Mouse (Mus musculus) spleen, adult 2 months (tissue): Measurements from ENCODE around the gene Syde2.

ENCODE experiments used
- CTCF ChIP-seq: fragments of 200-500 bp; IDR thresholded peaks from 2 replicates; pipeline ENCODE4 v1.5.1; 2011; ENCODE audit warnings: mild to moderate bottlenecking, inconsistent platforms; ENCODE audit not compliant: insufficient read depth, insufficient read length, insufficient replicate concordance; ENCODE audit errors: extremely low read depth
- POLR2A ChIP-seq: fragments of 200-500 bp; IDR thresholded peaks from 2 replicates; pipeline ENCODE4 v1.6.1; 2011; ENCODE audit warnings: low read depth, low read length, inconsistent platforms

DNA sequence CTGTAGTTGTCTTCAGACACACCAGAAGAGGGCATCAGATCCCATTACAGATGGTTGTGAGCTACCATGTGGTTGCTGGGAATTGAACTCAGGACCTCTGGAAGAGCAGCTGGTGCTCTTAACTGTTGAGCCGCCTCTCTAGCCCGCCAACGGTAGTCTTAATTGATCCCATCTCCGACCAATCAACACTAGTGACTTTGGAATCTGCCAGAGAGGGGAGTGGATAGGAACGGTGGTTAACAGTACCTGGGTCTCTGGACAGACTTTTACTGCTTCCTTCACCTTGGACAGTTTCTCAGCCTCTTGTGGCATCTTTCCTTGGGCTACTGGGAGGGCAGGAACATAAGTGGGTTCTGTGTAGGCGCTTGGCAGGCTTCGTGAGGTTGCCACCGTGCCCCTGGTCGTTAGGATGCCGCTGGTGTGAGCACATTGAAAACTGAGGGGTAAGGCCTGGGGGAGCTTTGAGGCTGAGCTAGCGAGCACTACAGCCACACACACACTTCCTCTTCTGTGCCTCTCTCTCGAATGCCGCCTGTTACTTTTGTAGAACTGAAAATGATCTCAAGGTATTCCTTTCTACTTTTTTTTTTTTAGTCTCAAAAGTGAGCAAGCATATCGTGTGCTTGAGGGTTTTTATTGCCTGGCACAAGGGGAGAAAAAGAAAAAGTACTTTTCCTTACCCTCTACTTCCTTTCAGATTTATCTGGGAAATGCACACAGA, 6.0 kb downstream of the Syde2 start:
- no peak for TF ChIP-seq POLR2A
- no peak for TF ChIP-seq CTCF
